Mouse (Mus musculus): ENCODE data around the gene E130208F15Rik. TPM values are rescaled to one million over a fixed set of nuclear protein-coding genes. Genes with fewer than 3 reads are reported as not detected.
A peak's percentile ranks its signal among the peaks of the same experiment; 100 is the strongest.

The E130208F15Rik gene
- polyA plus RNA-seq, 3 experiments from 2014 or later, result not detected

DNA sequence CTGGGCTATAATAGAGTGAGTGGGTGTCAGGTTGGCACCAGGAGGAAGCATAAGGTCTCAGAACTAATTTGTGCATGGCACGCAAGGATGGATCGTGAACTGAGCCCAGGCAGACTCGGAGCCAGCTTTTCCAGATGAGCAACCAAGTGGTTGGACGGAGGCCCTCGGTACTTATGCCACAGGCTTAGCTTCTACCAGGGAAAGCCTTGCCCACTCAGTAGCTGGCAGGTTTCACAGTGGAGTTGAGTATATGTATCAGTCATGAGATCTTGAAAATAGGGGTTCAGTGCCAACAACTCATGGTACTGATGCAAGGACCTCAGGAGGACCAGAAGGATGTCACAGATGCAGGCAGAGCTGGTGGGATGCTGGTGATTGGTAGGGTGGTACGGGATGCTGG, 14.1 kb downstream of the E130208F15Rik start:
- ATAC-seq, result no peak

DNA sequence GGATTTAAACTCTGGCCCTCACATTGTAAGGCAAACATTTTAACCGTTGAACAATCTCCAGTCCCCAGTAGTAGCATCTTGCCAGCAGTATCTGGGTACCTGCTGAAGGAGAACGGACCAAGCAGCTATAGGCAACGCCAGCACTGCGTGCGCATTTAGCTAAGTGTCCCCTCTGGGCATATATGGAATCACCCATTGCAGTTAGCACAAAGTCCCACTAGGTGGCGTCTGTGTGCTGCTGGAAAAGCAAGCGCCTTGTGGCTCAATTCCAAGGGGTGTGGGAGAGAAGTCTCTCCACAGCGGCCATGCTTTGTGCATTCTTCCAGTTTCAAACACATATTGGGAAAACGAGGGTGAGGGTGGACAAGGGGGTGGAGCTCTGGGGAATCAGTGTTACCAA, 14.8 kb downstream of the E130208F15Rik start:
- ATAC-seq, result no peak

DNA sequence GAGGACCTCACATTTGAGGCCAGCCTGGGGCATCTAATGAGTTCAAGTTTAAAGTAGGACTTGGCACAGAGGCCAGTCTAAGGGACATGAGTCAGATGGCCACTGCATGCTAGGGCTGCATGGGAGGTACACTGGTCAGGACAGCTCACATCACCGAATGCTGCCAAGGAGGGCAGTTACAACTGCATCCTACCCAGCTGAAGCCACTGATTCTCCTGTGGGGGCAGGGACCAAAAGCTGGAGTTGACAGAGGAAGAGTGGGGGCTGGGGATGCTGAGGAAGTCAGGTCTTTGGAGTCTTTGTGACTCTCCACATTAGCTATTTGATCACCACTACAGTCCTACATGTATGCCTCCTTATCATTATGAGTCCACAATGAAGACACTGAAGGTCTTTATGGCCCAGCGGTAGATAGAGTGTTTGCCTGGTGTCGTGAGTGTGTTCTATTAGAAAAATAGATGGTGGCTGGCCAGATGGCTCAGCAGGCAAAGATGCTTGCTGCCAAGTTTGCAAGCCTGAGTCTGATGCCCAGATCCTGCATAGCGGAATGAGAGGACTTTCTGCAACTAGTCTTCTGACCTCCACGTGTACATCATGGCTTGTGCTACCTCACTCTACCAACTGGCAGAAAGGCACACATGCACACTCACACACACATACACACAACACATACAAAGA, 18.0 kb downstream of the E130208F15Rik start:
- ATAC-seq, result no peak

- peak; percentile 56 for ATAC-seq
Measured at GRCm38 (mm10) chr7:30346635-30347379, 25.3 kb downstream of the E130208F15Rik start.

GRCm38 (mm10) chr7:30347828-30348227, 26.3 kb downstream of the E130208F15Rik start:
- ATAC-seq, result peak; percentile 67

- peak; percentile 43 for ATAC-seq
Measured at GRCm38 (mm10) chr7:30353279-30353822, 31.8 kb downstream of the E130208F15Rik start.

DNA sequence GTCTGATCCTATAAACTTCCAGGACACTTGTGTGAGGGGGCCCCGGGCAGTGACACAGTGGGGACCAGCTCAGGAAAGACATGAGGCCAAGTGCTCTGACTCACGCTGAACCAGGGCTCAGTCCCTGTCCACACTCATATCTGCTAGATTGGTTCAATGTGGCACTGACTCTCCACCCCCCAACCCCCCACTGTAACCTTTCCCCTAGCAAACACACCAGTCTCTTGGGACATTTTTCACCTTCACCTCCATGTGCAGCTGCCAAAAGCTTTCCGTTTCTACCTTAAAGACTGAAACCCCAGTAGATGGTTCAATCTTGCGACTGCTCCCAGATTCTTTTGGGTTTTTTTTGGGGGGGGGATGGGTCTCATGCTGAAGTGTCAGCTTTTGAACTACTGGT, 32.5 kb downstream of the E130208F15Rik start:
- no peak for ATAC-seq

GRCm38 (mm10) chr7:30358378-30359186, 37.0 kb downstream of the E130208F15Rik start:
- no peak for ATAC-seq

- ATAC-seq, result no peak
Measured at GRCm38 (mm10) chr7:30359276-30359865, 37.8 kb downstream of the E130208F15Rik start.

- ATAC-seq, result no peak
Measured at GRCm38 (mm10) chr7:30360028-30360427, 38.5 kb downstream of the E130208F15Rik start.

DNA sequence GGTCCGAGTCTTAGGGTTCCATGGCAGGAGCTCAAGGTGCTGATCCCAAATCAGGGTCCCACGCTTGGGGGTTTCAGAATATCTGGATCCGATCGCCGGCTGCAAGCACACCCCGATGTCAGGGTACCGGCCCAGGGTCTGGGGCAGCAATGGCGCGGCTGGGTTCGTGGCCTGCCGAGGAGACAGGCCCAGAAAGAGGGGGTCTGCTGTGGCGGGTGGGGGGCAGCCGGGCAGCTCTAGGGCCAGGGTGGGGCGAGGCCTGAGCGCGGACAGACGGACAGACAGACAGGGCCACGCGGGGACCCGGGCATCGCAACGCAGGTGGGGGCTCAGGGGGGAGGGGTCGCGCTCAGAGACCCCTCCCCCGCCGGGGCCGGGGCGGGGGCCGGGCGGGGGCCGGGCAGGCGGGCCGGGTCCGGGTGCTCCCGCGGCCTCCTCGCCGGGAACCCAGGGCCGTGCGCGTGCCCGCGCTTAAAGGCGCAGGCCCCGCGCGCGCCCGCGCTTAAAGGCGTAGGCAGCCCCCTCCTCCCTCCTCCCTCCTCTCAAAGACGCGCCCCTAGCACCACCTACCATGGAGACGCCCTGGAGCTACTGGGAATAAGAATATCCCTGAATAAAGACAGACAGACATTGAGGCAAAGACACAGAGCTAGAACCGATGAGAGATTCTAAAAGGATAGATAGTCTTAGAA, 41.3 kb downstream of the E130208F15Rik start, which contains the start of gene Lrfn3:
Gene Lrfn3, minus strand, starts transcription at position 121 of the 692 bp plus-strand sequence.
- ATAC-seq, result no peak

DNA sequence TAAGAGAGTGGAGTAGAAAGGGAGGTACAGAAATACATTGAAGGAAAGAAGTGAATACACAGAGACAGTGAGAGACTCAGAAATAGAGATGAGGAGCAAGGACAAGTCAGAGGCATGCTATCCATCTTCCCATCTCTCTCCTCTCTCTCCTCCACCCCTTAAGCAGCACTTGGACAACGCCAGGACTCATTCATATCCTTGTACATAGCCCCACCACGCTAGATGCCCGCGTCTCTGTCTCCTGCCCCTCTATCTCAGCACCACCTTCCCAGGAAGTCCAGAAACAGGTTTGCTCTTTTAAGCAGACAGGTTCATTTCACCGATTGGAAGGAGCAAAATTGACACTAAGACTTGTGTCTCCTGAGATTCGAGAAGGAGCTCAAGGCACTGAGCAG, 41.8 kb downstream of the E130208F15Rik start:
- ATAC-seq, result no peak

- ATAC-seq, result no peak
Measured at GRCm38 (mm10) chr7:30367466-30367865, 45.9 kb downstream of the E130208F15Rik start.

Other genes starting within 250 kb of the E130208F15Rik start
- gene Zfp82, start 248.8 kb upstream of the E130208F15Rik start, polyA plus RNA-seq (2017; shearing (Covaris generic)), result 10 to 100 TPM in 1 of 3 experiments, 1 to 10 TPM in 2; 4.6 to 10.9 (median 5.9) TPM
- 1 to 10 TPM in 2 of 3 experiments, under 1 TPM in 1; 0.87 to 3.9 (median 1.7) TPM for gene Gm26920, start 231.3 kb upstream of the E130208F15Rik start, polyA plus RNA-seq (2017; shearing (Covaris generic))
- gene Zfp566, start 231.2 kb upstream of the E130208F15Rik start, polyA plus RNA-seq (2017; shearing (Covaris generic)), result 10 to 100 TPM in 2 of 3 experiments, 1 to 10 TPM in 1; 7.2 to 14.5 (median 10.9) TPM
- 10 to 100 TPM; 59.7 to 83.0 (median 70.5) TPM for gene Zfp260, start 227.0 kb upstream of the E130208F15Rik start, polyA plus RNA-seq (2017; shearing (Covaris generic))
- gene Zfp382, start 199.8 kb upstream of the E130208F15Rik start, polyA plus RNA-seq (2017; shearing (Covaris generic)), result 10 to 100 TPM; 10.2 to 15.5 (median 15.1) TPM
- gene Zfp146, start 152.0 kb upstream of the E130208F15Rik start, polyA plus RNA-seq (2017; shearing (Covaris generic)), result 10 to 100 TPM; 12.9 to 20.8 (median 13.5) TPM
- 1 to 10 TPM; 2.3 to 3.5 (median 3.3) TPM for gene Cox7a1, start 137.6 kb upstream of the E130208F15Rik start, polyA plus RNA-seq (2017; shearing (Covaris generic))
- 10 to 100 TPM; 66.6 to 74.8 (median 71.1) TPM for gene Capns1, start 122.9 kb upstream of the E130208F15Rik start, polyA plus RNA-seq (2017; shearing (Covaris generic))
- gene Polr2i, start 89.8 kb upstream of the E130208F15Rik start, polyA plus RNA-seq (2017; shearing (Covaris generic)), result 10 to 100 TPM; 51.0 to 54.5 (median 54.2) TPM
- gene Tbcb, start 89.5 kb upstream of the E130208F15Rik start, polyA plus RNA-seq (2017; shearing (Covaris generic)), result 100 to 1,000 TPM in 2 of 3 experiments, 10 to 100 TPM in 1; 95.8 to 156 (median 120) TPM
- not detected for gene Ovol3, start 86.0 kb upstream of the E130208F15Rik start, polyA plus RNA-seq (2017; shearing (Covaris generic))
- under 1 TPM; 0.26 to 0.70 (median 0.26) TPM for gene Thap8, start 41.6 kb upstream of the E130208F15Rik start, polyA plus RNA-seq (2017; shearing (Covaris generic))
- 1 to 10 TPM; 1.5 to 5.3 (median 1.5) TPM for gene Wdr62, start 41.3 kb upstream of the E130208F15Rik start, polyA plus RNA-seq (2017; shearing (Covaris generic))
- 1 to 10 TPM; 3.6 to 7.0 (median 5.8) TPM for gene Clip3, start 30.0 kb upstream of the E130208F15Rik start, polyA plus RNA-seq (2017; shearing (Covaris generic))
- 100 to 1,000 TPM in 2 of 3 experiments, 10 to 100 TPM in 1; 69.8 to 178 (median 155) TPM for gene Alkbh6, start 13.0 kb upstream of the E130208F15Rik start, polyA plus RNA-seq (2017; shearing (Covaris generic))
- gene Syne4, start 6.9 kb upstream of the E130208F15Rik start, polyA plus RNA-seq (2017; shearing (Covaris generic)), result 10 to 100 TPM in 1 of 3 experiments, 1 to 10 TPM in 2; 4.3 to 14.7 (median 6.4) TPM
- gene Sdhaf1, start 2.2 kb downstream of the E130208F15Rik start, polyA plus RNA-seq (2017; shearing (Covaris generic)), result 1 to 10 TPM; 2.0 to 6.1 (median 3.9) TPM
- not detected for gene Lrfn3, start 41.0 kb downstream of the E130208F15Rik start, polyA plus RNA-seq (2017; shearing (Covaris generic))
- 10 to 100 TPM in 1 of 3 experiments, 1 to 10 TPM in 1, under 1 TPM in 1; 0.79 to 15.0 (median 2.2) TPM for gene Tyrobp, start 92.0 kb downstream of the E130208F15Rik start, polyA plus RNA-seq (2017; shearing (Covaris generic))
- gene Hcst, start 98.1 kb downstream of the E130208F15Rik start, polyA plus RNA-seq (2017; shearing (Covaris generic)), result 100 to 1,000 TPM; 484 to 574 (median 552) TPM
- gene Nfkbid, start 100.0 kb downstream of the E130208F15Rik start, polyA plus RNA-seq (2017; shearing (Covaris generic)), result 10 to 100 TPM; 37.3 to 50.8 (median 41.1) TPM
- gene Aplp1, start 123.8 kb downstream of the E130208F15Rik start, polyA plus RNA-seq (2017; shearing (Covaris generic)), result 1 to 10 TPM; 6.0 to 7.4 (median 6.0) TPM
- not detected for gene Kirrel2, start 135.9 kb downstream of the E130208F15Rik start, polyA plus RNA-seq (2017; shearing (Covaris generic))
- gene Nphs1, start 136.6 kb downstream of the E130208F15Rik start, polyA plus RNA-seq (2017; shearing (Covaris generic)), result under 1 TPM in 1 of 3 experiments, not detected in 2; 0.11 TPM
- not detected for gene Prodh2, start 171.9 kb downstream of the E130208F15Rik start, polyA plus RNA-seq (2017; shearing (Covaris generic))
- 1 to 10 TPM in 1 of 3 experiments, under 1 TPM in 2; 0.28 to 1.1 (median 0.91) TPM for gene Arhgap33, start 213.3 kb downstream of the E130208F15Rik start, polyA plus RNA-seq (2017; shearing (Covaris generic))
- 1 to 10 TPM; 2.7 to 3.6 (median 2.8) TPM for gene Hspb6, start 230.4 kb downstream of the E130208F15Rik start, polyA plus RNA-seq (2017; shearing (Covaris generic))
- gene Proser3, start 230.6 kb downstream of the E130208F15Rik start, polyA plus RNA-seq (2017; shearing (Covaris generic)), result 1 to 10 TPM; 2.8 to 4.5 (median 4.0) TPM
- 100 to 1,000 TPM in 2 of 3 experiments, 10 to 100 TPM in 1; 94.5 to 112 (median 109) TPM for gene Lin37, start 238.1 kb downstream of the E130208F15Rik start, polyA plus RNA-seq (2017; shearing (Covaris generic))
- 10 to 100 TPM; 56.1 to 60.5 (median 60.0) TPM for gene U2af1l4, start 241.6 kb downstream of the E130208F15Rik start, polyA plus RNA-seq (2017; shearing (Covaris generic))
- 10 to 100 TPM; 45.7 to 85.3 (median 82.8) TPM for gene Gm49396, start 241.6 kb downstream of the E130208F15Rik start, polyA plus RNA-seq (2017; shearing (Covaris generic))
- 100 to 1,000 TPM; 271 to 363 (median 299) TPM for gene Psenen, start 241.9 kb downstream of the E130208F15Rik start, polyA plus RNA-seq (2017; shearing (Covaris generic))
- 100 to 1,000 TPM; 118 to 196 (median 157) TPM for gene Igflr1, start 243.7 kb downstream of the E130208F15Rik start, polyA plus RNA-seq (2017; shearing (Covaris generic))

Data from inflammation-experienced regulatory T-cells, adult 6 months (primary cell).